Mouse (Mus musculus): ENCODE results near the gene Ccr9. TPM values are rescaled to one million over a fixed set of nuclear protein-coding genes. Genes with fewer than 3 reads are reported as not detected.

The Ccr9 gene
- polyA plus RNA-seq (2021; fragmentation: Nextera tagmentation) = 0.05 and 0.19 TPM in 2 replicates
- long read RNA-seq, experiment 1, partial matches to known transcripts = 0 of 11 reads
- long read RNA-seq, experiment 1, other reads (novel, unspliced or antisense) = 11 of 11 reads
- long read RNA-seq, experiment 2, partial matches to known transcripts = 0 of 24 reads
- long read RNA-seq, experiment 2, other reads (novel, unspliced or antisense) = 24 of 24 reads

DNA sequence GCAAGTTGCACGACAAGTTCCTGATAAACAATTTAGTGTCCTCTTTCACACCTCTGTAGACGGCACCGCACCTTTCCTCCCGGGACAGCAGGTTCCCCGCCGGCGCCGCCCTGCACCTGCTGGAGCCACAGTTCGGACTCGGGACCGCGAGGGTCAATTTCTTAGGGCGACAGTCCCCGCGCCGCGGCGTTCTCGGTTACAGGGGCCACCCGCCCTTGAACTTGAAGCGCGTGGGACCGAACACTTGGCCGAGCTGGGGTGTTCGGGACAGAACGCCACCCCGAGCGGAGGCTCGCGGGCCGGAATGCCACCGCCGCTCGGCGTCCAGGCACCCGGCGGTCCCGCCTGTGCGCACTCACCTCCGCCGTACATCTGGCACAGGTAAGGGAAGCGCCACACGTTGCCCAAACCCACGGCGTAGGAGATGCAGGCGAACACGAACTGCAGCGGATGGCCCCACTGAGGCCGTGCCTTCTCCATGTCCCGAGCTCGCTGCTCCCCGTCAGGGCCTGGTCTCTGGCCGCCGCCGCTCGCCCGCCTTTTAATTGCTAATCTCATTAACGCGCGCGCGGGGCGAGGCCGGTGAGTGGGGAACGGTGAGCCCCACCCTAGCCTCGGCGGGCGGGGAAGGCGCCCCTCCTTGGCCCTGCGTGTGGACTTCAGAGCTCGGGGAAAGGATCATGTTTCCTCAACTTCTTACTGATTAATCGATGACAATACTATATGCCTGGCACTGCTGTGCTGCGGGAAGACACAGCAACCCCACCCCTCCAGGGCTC, at the start of gene Ccr9, which contains the start of gene Slc6a20a:
Gene Ccr9 (plus strand): TSS at position 113 of the 779 bp plus-strand sequence.
Gene Slc6a20a (minus strand): TSS at position 559 of the 779 bp plus-strand sequence.

DNA sequence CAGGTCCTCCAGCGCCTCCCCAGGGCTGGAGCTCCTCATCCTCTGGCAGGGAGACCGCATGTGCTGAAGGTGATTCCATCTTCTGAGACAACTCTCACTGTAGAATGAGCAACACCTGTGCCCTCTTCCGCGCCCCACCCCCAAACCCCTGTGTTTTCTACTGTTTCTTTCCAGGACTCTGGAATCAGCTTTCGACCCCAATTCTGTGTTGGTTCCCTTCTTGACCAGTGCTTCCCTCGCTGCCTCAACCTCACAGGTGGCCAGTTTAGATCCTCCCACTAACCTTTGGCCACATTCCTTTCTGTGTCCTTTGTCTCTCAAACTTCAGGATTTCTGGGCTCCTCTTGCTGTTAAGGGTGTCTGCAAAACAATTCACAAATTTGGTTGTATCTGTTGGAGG, 46.0 kb upstream of the Ccr9 start, which contains the start of gene Slc6a20b:
Gene Slc6a20b (minus strand): TSS at position 285 of the 400 bp plus-strand sequence.

DNA sequence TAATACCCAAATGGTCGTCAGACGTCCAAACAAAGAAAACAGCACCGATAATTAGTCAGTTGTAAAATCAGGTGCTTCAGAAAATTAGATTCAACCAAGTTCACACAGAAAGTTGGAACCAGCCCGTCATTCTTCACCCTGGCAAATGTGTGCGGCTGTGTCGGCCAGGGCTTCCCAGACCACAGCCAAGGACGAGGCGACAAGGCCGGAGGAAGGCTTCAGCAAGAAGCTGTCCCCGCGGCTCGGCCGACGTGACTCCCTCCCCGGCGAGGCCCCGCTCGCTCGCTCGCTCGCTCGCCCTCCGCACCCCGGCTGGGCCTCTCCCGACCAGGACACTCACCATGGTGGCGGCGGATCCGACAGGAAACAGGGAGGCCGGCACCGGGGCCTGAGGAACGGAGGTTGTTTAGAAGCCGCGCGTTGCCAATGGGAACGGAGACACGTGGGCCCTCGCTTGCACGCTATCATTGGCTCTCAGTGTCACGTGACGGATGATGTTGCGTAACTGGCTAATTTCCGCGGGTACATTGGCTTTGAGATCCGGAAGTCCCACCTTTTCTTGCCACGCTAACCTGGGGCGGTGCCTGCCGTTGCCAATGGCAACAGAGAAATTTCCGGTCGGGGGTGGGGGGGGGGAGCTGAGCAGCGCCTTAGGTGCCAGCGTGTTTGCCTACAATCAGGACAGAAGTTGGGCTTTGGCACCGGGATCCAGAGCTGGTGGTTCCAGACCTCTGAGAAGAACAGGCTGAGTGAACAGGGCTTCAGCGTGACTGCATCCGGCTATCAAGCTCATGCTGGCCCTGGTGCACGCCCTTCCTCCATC, 39.2 kb downstream of the Ccr9 start, which contains the start of gene Lztfl1:
Gene Lztfl1 (minus strand): TSS at position 512 of the 823 bp plus-strand sequence.

DNA sequence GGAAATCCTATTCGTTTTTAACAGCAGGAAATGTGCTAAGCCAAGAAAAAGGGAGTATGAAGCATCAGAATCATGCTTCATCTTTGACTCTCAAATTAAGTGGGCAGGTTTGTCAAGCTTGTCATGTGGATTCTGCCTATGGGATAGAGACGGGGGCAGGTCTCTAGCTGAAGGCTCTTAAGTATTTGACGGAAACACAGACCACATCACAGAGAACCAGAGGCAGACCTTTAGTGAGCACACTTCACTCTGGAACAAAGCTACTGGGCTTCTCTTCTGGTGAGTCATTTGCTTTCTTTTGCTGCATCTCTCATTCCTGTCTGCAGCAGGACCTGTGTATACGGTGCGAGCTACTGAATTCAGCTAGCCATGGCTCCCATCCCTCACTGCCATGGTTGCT, 128.0 kb downstream of the Ccr9 start, which contains the start of gene Cxcr6:
Gene Cxcr6 (plus strand): TSS at position 209 of the 400 bp plus-strand sequence.

Other genes starting within 250 kb of the Ccr9 start
- 4.0 and 4.1 TPM in 2 replicates for gene Limd1, start 199.7 kb upstream of the Ccr9 start, polyA plus RNA-seq (2021; fragmentation: Nextera tagmentation)
- 34.6 and 35.7 TPM in 2 replicates for gene Sacm1l, start 148.7 kb upstream of the Ccr9 start, polyA plus RNA-seq (2021; fragmentation: Nextera tagmentation)
- gene Slc6a20b, start 45.9 kb upstream of the Ccr9 start, polyA plus RNA-seq (2021; fragmentation: Nextera tagmentation) = 0.06 and 0.07 TPM in 2 replicates
- 8.5 and 10.5 TPM in 2 replicates for gene Slc6a20a, start 446 bp downstream of the Ccr9 start, polyA plus RNA-seq (2021; fragmentation: Nextera tagmentation)
- 44.4 and 44.5 TPM in 2 replicates for gene Lztfl1, start 39.3 kb downstream of the Ccr9 start, polyA plus RNA-seq (2021; fragmentation: Nextera tagmentation)
- gene Cxcr6, start 128.0 kb downstream of the Ccr9 start, polyA plus RNA-seq (2021; fragmentation: Nextera tagmentation) = not detected in 2 replicates
- 5.1 and 5.6 TPM in 2 replicates for gene Fyco1, start 173.5 kb downstream of the Ccr9 start, polyA plus RNA-seq (2021; fragmentation: Nextera tagmentation)
- gene Xcr1, start 183.6 kb downstream of the Ccr9 start, polyA plus RNA-seq (2021; fragmentation: Nextera tagmentation) = not detected in 2 replicates

All from left cerebral cortex, adult 6 months (tissue).